10 mouse cellular contexts compared by ENCODE assay signal in genomic region chr7:142470171-142470691, GRCm38 (mm10). TPM values are rescaled to one million over a fixed set of nuclear protein-coding genes. Genes with fewer than 3 reads are reported as not detected.
DNase-seq lines count a peak whose midpoint lies in the region; ATAC-seq and TF ChIP-seq lines count a peak whose summit lies in the region.
"Had no signal": no experiment of that assay in that cellular context is flagged by ENCODE, and none has a peak within 500 bp of the region (broad histone marks: within the 10 kb centered on the region; RNA-seq: fewer than 3 reads in every experiment).

No protein-coding gene starts in this region.

- TF ChIP-seq POLR2A in heart, adult 2 months (IDR thresholded peaks at IDR 0.05; ENCODE audit: insufficient read depth, low read depth, low read length), result no peak
- TF ChIP-seq POLR2A in testis, adult 2 months (IDR thresholded peaks at IDR 0.05; ENCODE audit: control insufficient read depth, low read depth, low read length), result no peak

- intact Hi-C loops in heart, adult 2 months (cut with DNase I), result no loop called here

- H3K36me3 ChIP-seq in heart, adult 2 months (ENCODE audit: control insufficient read depth, insufficient read depth, low read length), result no peaks in the 10 kb centered on the region
- no peaks in the 10 kb centered on the region for H3K36me3 ChIP-seq in testis, adult 2 months (ENCODE audit: control insufficient read depth, insufficient read depth, low read length)
- no peaks in the 10 kb centered on the region for H3K36me3 ChIP-seq in intestine, embryonic 16.5 days (ENCODE audit: control insufficient read depth, insufficient read depth, low read length)
- no peaks in the 10 kb centered on the region for H3K36me3 ChIP-seq in hindbrain, embryonic 12.5 days
- H3K36me3 ChIP-seq in midbrain, embryonic 13.5 days, result no peaks in the 10 kb centered on the region

- no peak overlapping the region for H3K4me3 ChIP-seq in heart, adult 2 months
- H3K4me3 ChIP-seq in testis, adult 2 months (ENCODE audit: control insufficient read depth, low read depth, low read length), result no peak overlapping the region
- no peak overlapping the region for H3K4me3 ChIP-seq in intestine, embryonic 16.5 days (ENCODE audit: low read length)
- no peak overlapping the region for H3K4me3 ChIP-seq in hindbrain, embryonic 12.5 days
- H3K4me3 ChIP-seq in midbrain, embryonic 13.5 days (replicated peaks), result no peak overlapping the region

- H3K4me2 ChIP-seq in intestine, embryonic 16.5 days (ENCODE audit: low read depth, low read length), result no peak overlapping the region
- no peak overlapping the region for H3K4me2 ChIP-seq in hindbrain, embryonic 12.5 days (replicated peaks)
- no peak overlapping the region for H3K4me2 ChIP-seq in midbrain, embryonic 13.5 days (replicated peaks)

- no peaks in the 10 kb centered on the region for H3K27me3 ChIP-seq in heart, adult 2 months (ENCODE audit: control insufficient read depth, insufficient read depth, low read length)
- H3K27me3 ChIP-seq in testis, adult 2 months (ENCODE audit: control insufficient read depth, insufficient read depth, low read length), result no peaks in the 10 kb centered on the region
- H3K27me3 ChIP-seq in intestine, embryonic 16.5 days (replicated peaks; ENCODE audit: control insufficient read depth, insufficient read depth, low read length), result no peaks in the 10 kb centered on the region
- no peaks in the 10 kb centered on the region for H3K27me3 ChIP-seq in hindbrain, embryonic 12.5 days
- no peaks in the 10 kb centered on the region for H3K27me3 ChIP-seq in midbrain, embryonic 13.5 days

- peak; percentile 29 to 45 for DNase-seq in heart, adult 2 months
- no peak for DNase-seq in heart, adult 8-10 months (ENCODE audit: low spot score)
- no peak for DNase-seq in testis, postnatal 14 days (ENCODE audit: low spot score)
- DNase-seq in embryo, embryonic 10 days (ENCODE audit: low spot score), result no peak

- no peak for TF ChIP-seq EP300 in heart, adult 2 months (IDR thresholded peaks at IDR 0.05; ENCODE audit: insufficient read depth, low read depth, low read length)

- H3K4me1 ChIP-seq in heart, adult 2 months (ENCODE audit: control insufficient read depth, insufficient read depth, low read length), result peaks cover 17% of the 10 kb centered on the region
- 0 out of 2 replicates have a peak, but pooled peaks cover 2% of the 10 kb centered on the region for H3K4me1 ChIP-seq in testis, adult 2 months (ENCODE audit: control insufficient read depth, insufficient read depth, low read length)
- H3K4me1 ChIP-seq in intestine, embryonic 16.5 days (ENCODE audit: control insufficient read depth, insufficient read depth, low read length), result peaks cover 9% of the 10 kb centered on the region
- H3K4me1 ChIP-seq in hindbrain, embryonic 12.5 days, result peaks cover 23% of the 10 kb centered on the region
- peaks cover 20% of the 10 kb centered on the region for H3K4me1 ChIP-seq in midbrain, embryonic 13.5 days (replicated peaks)

- WGBS in heart, adult 2 months, result 51% methylated on average over 7 of the region's 7 CpGs
- 63% methylated on average over 7 of the region's 7 CpGs for WGBS in intestine, embryonic 16.5 days
- 81% methylated on average over 7 of the region's 7 CpGs for WGBS in hindbrain, embryonic 12.5 days
- WGBS in midbrain, embryonic 13.5 days, result 89% methylated on average over 7 of the region's 7 CpGs

- no peak overlapping the region for H3K9ac ChIP-seq in heart, adult 2 months (ENCODE audit: low read depth, low read length)
- no peak overlapping the region for H3K9ac ChIP-seq in intestine, embryonic 16.5 days (ENCODE audit: low read depth, low read length)
- no peak overlapping the region for H3K9ac ChIP-seq in hindbrain, embryonic 12.5 days
- no peak overlapping the region for H3K9ac ChIP-seq in midbrain, embryonic 13.5 days (replicated peaks)

- no peak for TF ChIP-seq CTCF in heart, adult 2 months (IDR thresholded peaks at IDR 0.05)
- no peak for TF ChIP-seq CTCF in testis, adult 2 months (IDR thresholded peaks at IDR 0.05; ENCODE audit: control insufficient read depth, insufficient read depth, insufficient replicate concordance, low read depth, low read length)

- ATAC-seq in intestine, embryonic 16.5 days, result no peak
- no peak for ATAC-seq in hindbrain, embryonic 12.5 days (ENCODE audit: low FRiP score)
- no peak for ATAC-seq in midbrain, embryonic 13.5 days

- no peaks in the 10 kb centered on the region for H3K79me2 ChIP-seq in heart, adult 2 months (replicated peaks; ENCODE audit: control insufficient read depth, insufficient read depth, low read length)

- no peaks in the 10 kb centered on the region for H3K9me3 ChIP-seq in intestine, embryonic 16.5 days (ENCODE audit: control insufficient read depth, low read length)
- H3K9me3 ChIP-seq in hindbrain, embryonic 12.5 days (replicated peaks), result no peaks in the 10 kb centered on the region
- no peaks in the 10 kb centered on the region for H3K9me3 ChIP-seq in midbrain, embryonic 13.5 days

- peak overlapping the region; percentile 75 for H3K27ac ChIP-seq in heart, adult 2 months
- H3K27ac ChIP-seq in testis, adult 2 months (ENCODE audit: control insufficient read depth, insufficient read depth, low read depth, low read length), result peak overlapping the region; percentile 8; the same call in 1 of the 2 replicates
- H3K27ac ChIP-seq in intestine, embryonic 16.5 days (ENCODE audit: low read length), result peak overlapping the region; percentile 93
- no peak overlapping the region for H3K27ac ChIP-seq in hindbrain, embryonic 12.5 days
- no peak overlapping the region for H3K27ac ChIP-seq in midbrain, embryonic 13.5 days

RNA-seq across cellular contexts. Expression of gene Lsp1, which starts 9.6 kb away (rescaled TPM):
- 10 to 100 TPM; 28.4 to 35.0 TPM for total RNA-seq in heart, adult 2 months (2021)
- polyA plus RNA-seq in heart, adult 2 months (2012; rRNA removed), result 96.6 and 107 TPM in 2 replicates
- total RNA-seq in heart, adult 8-10 months (2022), result 10 to 100 TPM; 24.0 to 40.3 (median 31.7) TPM
- 2.4 and 5.9 TPM in 2 replicates for polyA plus RNA-seq in testis, adult 2 months (2012; rRNA removed)
- polyA plus RNA-seq in intestine, embryonic 16.5 days (2015; fragmentation: Nextera tagmentation; extraction: Ambion mirVana), result 125 and 134 TPM in 2 replicates
- 9.6 and 14.4 TPM in 2 replicates for polyA plus RNA-seq in hindbrain, embryonic 12.5 days (2016; fragmentation: Nextera tagmentation; extraction: Ambion mirVana)
- polyA plus RNA-seq in midbrain, embryonic 13.5 days (2015; fragmentation: Nextera tagmentation; extraction: Ambion mirVana), result 6.5 and 6.9 TPM in 2 replicates

RNA-seq across cellular contexts. Expression of gene Tnnt3, which starts 28.4 kb away (rescaled TPM):
- 1 to 10 TPM; 1.1 to 1.3 TPM for total RNA-seq in heart, adult 2 months (2021)
- 1.8 TPM in 1 of 2 replicates, not detected in the other for polyA plus RNA-seq in heart, adult 2 months (2012; rRNA removed)
- total RNA-seq in heart, adult 8-10 months (2022), result 10 to 100 TPM in 1 of 4 experiments, 1 to 10 TPM in 3; 7.6 to 13.6 (median 9.6) TPM
- not detected in 2 replicates for polyA plus RNA-seq in testis, adult 2 months (2012; rRNA removed)
- polyA plus RNA-seq in intestine, embryonic 16.5 days (2015; fragmentation: Nextera tagmentation; extraction: Ambion mirVana), result 2.1 and 3.2 TPM in 2 replicates
- 1.8 and 5.8 TPM in 2 replicates for polyA plus RNA-seq in hindbrain, embryonic 12.5 days (2016; fragmentation: Nextera tagmentation; extraction: Ambion mirVana)
- 0.68 and 1.0 TPM in 2 replicates for polyA plus RNA-seq in midbrain, embryonic 13.5 days (2015; fragmentation: Nextera tagmentation; extraction: Ambion mirVana)

RNA-seq across cellular contexts. Expression of gene Tnni2, which starts 28.6 kb away (rescaled TPM):
- 1 to 10 TPM; 2.7 to 3.0 TPM for total RNA-seq in heart, adult 2 months (2021)
- polyA plus RNA-seq in heart, adult 2 months (2012; rRNA removed), result 5.9 and 7.5 TPM in 2 replicates
- 1 to 10 TPM; 5.1 to 10.0 (median 7.8) TPM for total RNA-seq in heart, adult 8-10 months (2022)
- polyA plus RNA-seq in testis, adult 2 months (2012; rRNA removed), result 0.31 TPM in 1 of 2 replicates, not detected in the other
- polyA plus RNA-seq in intestine, embryonic 16.5 days (2015; fragmentation: Nextera tagmentation; extraction: Ambion mirVana), result 4.3 and 4.7 TPM in 2 replicates
- polyA plus RNA-seq in hindbrain, embryonic 12.5 days (2016; fragmentation: Nextera tagmentation; extraction: Ambion mirVana), result 1.9 and 3.6 TPM in 2 replicates
- polyA plus RNA-seq in midbrain, embryonic 13.5 days (2015; fragmentation: Nextera tagmentation; extraction: Ambion mirVana), result 0.59 and 0.75 TPM in 2 replicates
- total RNA-seq: left cerebral cortex, postnatal 4 days had no signal

RNA-seq across cellular contexts. Expression of gene Syt8, which starts 35.6 kb away (rescaled TPM):
- not detected for total RNA-seq in heart, adult 2 months (2021)
- not detected in 2 replicates for polyA plus RNA-seq in heart, adult 2 months (2012; rRNA removed)
- under 1 TPM in 1 of 4 experiments, not detected in 3; 0.25 TPM for total RNA-seq in heart, adult 8-10 months (2022)
- polyA plus RNA-seq in testis, adult 2 months (2012; rRNA removed), result 0.28 and 1.2 TPM in 2 replicates
- 8.8 and 10.4 TPM in 2 replicates for polyA plus RNA-seq in intestine, embryonic 16.5 days (2015; fragmentation: Nextera tagmentation; extraction: Ambion mirVana)
- 0.30 TPM in 1 of 2 replicates, not detected in the other for polyA plus RNA-seq in hindbrain, embryonic 12.5 days (2016; fragmentation: Nextera tagmentation; extraction: Ambion mirVana)
- polyA plus RNA-seq in midbrain, embryonic 13.5 days (2015; fragmentation: Nextera tagmentation; extraction: Ambion mirVana), result not detected in 2 replicates
- total RNA-seq: left cerebral cortex, postnatal 4 days had no signal
- polyA plus RNA-seq: forebrain, embryonic 14.5 days had no signal

Comparison
In these comparisons a context has a peak if more than half of its experiments do, and no peak if none do; other contexts are left out.
1. DNase-seq: peak in heart, adult 2 months (2 of 2); none in heart, adult 8-10 months (single experiment), testis, postnatal 14 days (single experiment) and embryo, embryonic 10 days (single experiment).
2. H3K27ac ChIP-seq: peak in heart, adult 2 months (single experiment), testis, adult 2 months (single experiment) and intestine, embryonic 16.5 days (single experiment); none in hindbrain, embryonic 12.5 days (single experiment) and midbrain, embryonic 13.5 days (single experiment).